Mouse (Mus musculus): ENCODE measurements at regions not wholly inside any gene's neighbourhood (a gene's known extent, or its start where the extent isn't known, plus 50 kb on each side); places are given as distances from the start of the nearest gene placed in this dataset.

- TF ChIP-seq CTCF (IDR thresholded peaks at IDR 0.05; ENCODE audit: extremely low read depth, insufficient read depth, insufficient read length, insufficient replicate concordance): no peak
- no peak for TF ChIP-seq POLR2A (IDR thresholded peaks at IDR 0.05; ENCODE audit: low read depth, low read length)
These were observed 121.7 kb downstream of the Fam43a start for GRCm38 (mm10) chr16:30721223-30721622.

Data from spleen, adult 2 months (tissue).